Mouse (Mus musculus) C2C12 (cell line): Measurements from ENCODE around the gene Wrap53. TPM values are rescaled to one million over a fixed set of nuclear protein-coding genes. Genes with fewer than 3 reads are reported as not detected.

ENCODE experiments used
- H3K27me3 ChIP-seq: one replicate; pipeline ENCODE4 v1.6.1; 2011; ENCODE audit not compliant: control insufficient read depth, insufficient read depth, insufficient read length
- H3K36me3 ChIP-seq: one replicate; pipeline ENCODE4 v1.6.1; 2011; ENCODE audit not compliant: control insufficient read depth, insufficient read depth
- H3K4me3 ChIP-seq: one replicate; pipeline ENCODE4 v1.5.1; 2011; ENCODE audit warnings: mild to moderate bottlenecking, control low read depth; ENCODE audit not compliant: poor library complexity, insufficient read depth, severe bottlenecking
- H3K79me2 ChIP-seq: one replicate; pipeline ENCODE4 v1.6.1; 2011; ENCODE audit not compliant: control insufficient read depth, insufficient read depth
- H3K79me3 ChIP-seq: one replicate; pipeline ENCODE4 v1.6.1; 2011; ENCODE audit warnings: low read depth, control low read depth
- H3ac ChIP-seq: one replicate; pipeline ENCODE3; 2011; ENCODE audit warnings: low read depth; ENCODE audit not compliant: control insufficient read depth, insufficient read length
- CEBPB ChIP-seq: IDR thresholded peaks from one replicate; pipeline ENCODE4 v1.6.1; 2011; ENCODE audit warnings: low read depth, mild to moderate bottlenecking, control low read depth, moderate library complexity
- CTCF ChIP-seq: IDR thresholded peaks from one replicate; pipeline ENCODE4 v1.5.1; 2011; ENCODE audit not compliant: control insufficient read depth, insufficient read depth, insufficient read length
- FOSL1 ChIP-seq: IDR thresholded peaks from one replicate; pipeline ENCODE4 v1.8.0; 2011; ENCODE audit warnings: mild to moderate bottlenecking, low read length; ENCODE audit not compliant: poor library complexity, insufficient read depth, severe bottlenecking
- MAX ChIP-seq: IDR thresholded peaks from one replicate; pipeline ENCODE4 v1.6.1; 2011; ENCODE audit warnings: mild to moderate bottlenecking, control low read depth
- MYOD1 ChIP-seq: IDR thresholded peaks from one replicate; pipeline ENCODE4 v1.6.1; 2011; ENCODE audit warnings: low read depth; ENCODE audit not compliant: control insufficient read depth, insufficient read length
- MYOG ChIP-seq: IDR thresholded peaks from one replicate; pipeline ENCODE4 v1.6.1; 2011; ENCODE audit not compliant: control insufficient read depth, insufficient read length; ENCODE audit errors: extremely low read depth
- USF1 ChIP-seq: IDR thresholded peaks from one replicate; pipeline ENCODE4 v1.6.1; 2011; ENCODE audit warnings: low read depth, mild to moderate bottlenecking, control low read depth, moderate library complexity
- polyA plus RNA-seq: library from polyadenylated mRNA; unstranded; fragments of >200 nt; fragmentation: generic; extraction: Trizol; gene quantifications from one replicate; pipeline ENCODE4 v1.2.1, GENCODE M21; 2012; ENCODE audit warnings: missing spikeins

The Wrap53 gene
- polyA plus RNA-seq, 1 experiment: 21.9 TPM

DNA sequence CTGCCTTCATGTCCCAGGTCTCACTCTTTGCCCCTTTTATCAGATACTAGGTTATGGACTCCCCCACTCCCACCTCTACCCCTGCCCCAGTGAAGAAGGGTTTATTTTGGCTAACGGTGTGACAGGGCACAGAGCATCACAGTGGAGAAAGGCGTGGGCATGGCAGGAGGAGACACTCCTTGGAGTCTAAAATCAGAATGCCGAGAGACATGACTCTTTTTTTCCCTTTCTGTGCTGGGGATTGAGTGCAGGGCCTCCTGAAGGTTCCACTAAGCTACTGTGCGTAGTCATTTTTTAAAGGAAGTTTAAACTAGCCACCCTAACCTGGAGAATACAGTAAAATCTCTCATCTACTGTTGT lies 52.0 kb downstream of the Wrap53 start:
- H3K4me3 ChIP-seq: no peak overlapping the region
- no peak overlapping the region for H3ac ChIP-seq
- TF ChIP-seq CEBPB: no peak
- H3K36me3 ChIP-seq: no peaks in the 10 kb centered on the region
- H3K79me2 ChIP-seq: no peaks in the 10 kb centered on the region
- H3K79me3 ChIP-seq: no peaks in the 10 kb centered on the region
- H3K27me3 ChIP-seq: peaks cover 7% of the 10 kb centered on the region

DNA sequence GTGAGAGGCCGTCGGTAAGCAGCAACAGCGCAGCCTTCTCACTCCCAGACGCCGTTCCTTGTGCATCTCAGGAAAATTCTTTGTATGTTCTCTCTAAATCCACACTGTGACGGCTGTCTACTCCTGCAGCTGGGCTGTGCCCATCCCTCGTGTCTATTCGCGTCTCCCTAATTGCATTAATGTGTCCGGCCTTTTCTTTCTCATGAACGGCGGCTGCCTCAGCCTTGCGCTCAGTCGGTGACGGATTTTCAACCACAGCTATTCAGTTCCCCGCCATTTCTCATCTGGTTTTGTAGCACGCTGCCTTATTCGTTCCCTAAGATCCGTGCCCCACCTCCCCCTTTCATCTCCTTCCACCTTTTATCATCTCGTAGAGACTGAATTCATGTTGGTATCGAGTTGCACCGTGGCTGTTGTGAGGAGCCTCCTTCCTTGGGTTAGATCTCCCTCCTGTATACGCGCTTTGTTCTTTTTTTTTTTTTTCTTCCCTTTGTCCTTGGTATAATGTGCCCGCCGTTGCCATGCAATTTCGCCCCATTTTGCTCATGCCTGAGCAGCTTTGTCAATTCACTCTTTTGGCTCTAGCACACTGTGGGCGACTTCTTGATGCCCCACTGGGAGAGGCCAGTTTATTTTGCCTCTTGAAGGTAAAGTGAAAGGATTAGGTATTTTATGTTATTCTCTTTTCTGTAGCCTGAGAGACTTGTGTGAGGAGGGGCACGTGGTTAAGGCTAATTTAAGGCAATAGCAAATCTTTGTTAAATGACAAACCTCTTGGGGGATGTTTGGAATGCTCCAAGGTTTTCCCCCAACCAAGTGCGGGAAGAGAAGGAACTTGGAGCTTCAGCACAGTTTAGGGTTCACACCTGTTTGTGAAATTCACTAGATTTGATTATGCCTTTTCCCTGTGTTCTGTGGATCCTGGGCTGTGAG lies 52.7 kb downstream of the Wrap53 start:
- no peak for TF ChIP-seq MAX
- no peak for TF ChIP-seq MYOG
- no peak for TF ChIP-seq CEBPB
- no peak for TF ChIP-seq FOSL1
- TF ChIP-seq CTCF: no peak
- TF ChIP-seq MYOD1: no peak
- TF ChIP-seq USF1: no peak
- Histone ChIP-seq H3K4me3 (no peak overlapping the region), H3ac (no peak overlapping the region)

DNA sequence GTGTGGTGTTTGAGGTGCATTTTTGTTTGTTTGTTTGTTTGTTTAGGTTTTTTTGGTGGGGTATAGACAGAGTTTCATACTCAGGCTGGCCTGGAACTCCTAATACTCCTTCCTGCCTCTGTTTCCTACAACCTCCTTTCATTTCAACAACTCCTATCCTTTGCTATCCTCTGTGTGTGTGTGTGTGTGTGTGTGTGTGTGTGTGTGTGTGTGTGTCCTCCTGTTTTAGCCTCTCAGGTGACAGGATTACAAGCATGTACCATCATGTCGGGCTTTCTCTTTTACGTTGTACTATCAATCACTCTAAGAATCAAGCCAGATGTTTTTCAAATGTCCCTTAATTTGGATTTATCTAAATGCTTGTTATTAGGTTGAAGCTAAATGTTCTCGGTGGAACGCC lies 53.4 kb downstream of the Wrap53 start:
- H3K79me2 ChIP-seq: no peaks in the 10 kb centered on the region
- no peak overlapping the region for H3K4me3 ChIP-seq
- H3K36me3 ChIP-seq: no peaks in the 10 kb centered on the region
- no peak for TF ChIP-seq USF1
- no peak for TF ChIP-seq MYOG
- no peak for TF ChIP-seq MYOD1
- TF ChIP-seq FOSL1: no peak
- no peak for TF ChIP-seq CTCF
- TF ChIP-seq MAX: no peak
- TF ChIP-seq CEBPB: no peak
- peaks cover 7% of the 10 kb centered on the region for H3K27me3 ChIP-seq
- H3K79me3 ChIP-seq: no peaks in the 10 kb centered on the region
- H3ac ChIP-seq: no peak overlapping the region

More for the DNA sequence above, 52.7 kb downstream of the Wrap53 start:
- no peaks in the 10 kb centered on the region for H3K79me3 ChIP-seq
- no peaks in the 10 kb centered on the region for H3K36me3 ChIP-seq
- peaks cover 7% of the 10 kb centered on the region for H3K27me3 ChIP-seq
- no peaks in the 10 kb centered on the region for H3K79me2 ChIP-seq

DNA sequence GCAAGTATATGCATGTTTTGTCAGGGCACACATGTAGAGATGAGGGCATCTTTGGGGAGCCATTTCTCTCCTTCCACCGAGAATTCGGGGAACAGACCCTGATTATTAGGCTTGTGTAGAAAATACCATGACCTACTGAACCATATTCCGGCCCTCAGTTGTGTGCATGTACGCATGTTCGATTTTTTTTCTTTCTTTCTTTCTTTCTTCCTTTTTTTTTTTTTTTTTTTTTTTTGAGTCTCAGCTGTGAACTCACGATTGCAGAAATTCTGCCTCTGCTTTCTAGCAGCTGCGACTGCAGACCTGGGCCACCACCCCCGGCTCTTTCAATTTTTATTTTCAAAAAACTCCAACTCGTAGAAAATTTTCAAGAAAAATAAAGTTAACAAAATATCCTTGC lies 54.4 kb downstream of the Wrap53 start:
- no peak for TF ChIP-seq MYOD1
- TF ChIP-seq MYOG: no peak
- TF ChIP-seq CEBPB: no peak
- H3K27me3 ChIP-seq: peaks cover 7% of the 10 kb centered on the region

DNA sequence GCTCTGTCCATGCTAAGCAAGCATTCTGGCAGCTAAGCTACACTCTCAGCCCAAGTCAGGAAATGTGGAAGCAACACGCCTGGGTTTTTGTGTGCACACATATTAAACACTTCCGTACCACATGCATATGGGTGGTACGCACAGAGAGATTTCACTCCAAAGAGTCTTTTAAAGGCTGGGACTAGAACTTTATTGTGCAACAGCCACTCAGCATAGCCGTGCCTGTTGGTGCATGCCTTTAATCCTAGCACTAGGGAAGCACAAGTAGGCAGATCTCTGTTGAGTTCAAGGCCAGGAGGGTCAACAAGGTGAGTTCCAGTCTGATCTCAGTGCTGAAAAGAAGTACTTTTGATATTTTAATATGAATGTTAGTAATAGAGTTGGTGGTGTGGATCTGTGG lies 56.4 kb downstream of the Wrap53 start:
- Histone ChIP-seq H3K36me3 (no peaks in the 10 kb centered on the region), H3K79me3 (no peaks in the 10 kb centered on the region), H3K4me3 (no peak overlapping the region), H3K79me2 (no peaks in the 10 kb centered on the region), H3K27me3 (no peaks in the 10 kb centered on the region), H3ac (no peak overlapping the region)
- TF ChIP-seq MAX (no peak), MYOD1 (no peak), USF1 (no peak), CTCF (no peak), CEBPB (no peak), MYOG (no peak), FOSL1 (no peak)

More for the DNA sequence above, 54.4 kb downstream of the Wrap53 start:
- Histone ChIP-seq H3K79me3 (no peaks in the 10 kb centered on the region), H3ac (no peak overlapping the region), H3K4me3 (no peak overlapping the region), H3K79me2 (no peaks in the 10 kb centered on the region), H3K36me3 (no peaks in the 10 kb centered on the region)

DNA sequence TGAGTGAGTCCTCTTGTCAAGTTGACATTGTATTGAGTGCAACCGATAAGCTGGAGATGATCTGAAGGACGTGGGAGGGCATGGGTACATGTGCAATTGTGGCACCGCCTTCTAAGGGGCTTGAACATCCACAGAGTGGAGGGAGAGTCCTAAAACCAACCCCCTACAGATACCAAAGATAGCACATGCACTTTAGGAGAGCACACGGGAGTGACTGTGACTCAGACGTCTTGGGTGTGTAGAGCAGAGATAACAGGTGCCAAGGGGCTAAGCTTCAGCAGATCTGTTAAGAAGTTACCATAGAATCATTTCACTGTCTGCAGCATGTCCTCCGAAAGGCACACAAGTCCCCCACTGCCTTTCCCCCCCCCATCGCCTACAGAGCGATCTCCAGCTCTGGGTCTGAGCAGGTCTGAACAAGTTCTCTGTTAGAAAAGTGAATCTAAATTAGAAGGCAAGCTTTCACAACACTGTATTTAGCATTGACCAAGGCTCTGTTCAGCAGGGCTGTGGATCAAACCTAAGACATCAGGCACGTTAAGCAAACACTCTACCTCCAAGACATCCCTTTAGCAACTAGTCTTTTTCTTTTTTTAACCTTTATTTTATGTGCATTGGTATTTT lies 58.4 kb downstream of the Wrap53 start:
- no peaks in the 10 kb centered on the region for H3K36me3 ChIP-seq
- no peaks in the 10 kb centered on the region for H3K79me2 ChIP-seq
- no peak for TF ChIP-seq CEBPB
- no peak for TF ChIP-seq FOSL1
- no peak for TF ChIP-seq MAX
- TF ChIP-seq CTCF: no peak
- TF ChIP-seq USF1: no peak
- TF ChIP-seq MYOG: no peak
- no peak for TF ChIP-seq MYOD1
- H3K27me3 ChIP-seq: peaks cover 6% of the 10 kb centered on the region
- no peaks in the 10 kb centered on the region for H3K79me3 ChIP-seq
- H3K4me3 ChIP-seq: no peak overlapping the region
- H3ac ChIP-seq: no peak overlapping the region
